Mouse (Mus musculus) left cerebral cortex, postnatal 4 days (tissue): ENCODE data around the gene Olfr117. TPM values are rescaled to one million over a fixed set of nuclear protein-coding genes. Genes with fewer than 3 reads are reported as not detected.
"Not testable (repeated sequence)": the region's sequence is repeated elsewhere in the genome, so short reads cannot be mapped to it uniquely, and the experiment has no call there.

ENCODE experiments used
- DNase-seq: peaks from one replicate; pipeline ENCODE4 v3.0.0-alpha.2; 2022
- intact Hi-C: fragments of 180-260 bp; cut with DNase I; formaldehyde crosslinking; loops from one replicate; pipeline ENCODE4 v1.15.1; 2025
- total RNA-seq, 2 experiments: library from RNA; stranded (reverse); gene quantifications; 2 replicates each; pipeline ENCODE4 v1.2.3; 2021

The Olfr117 gene
- not detected for total RNA-seq

DNA sequence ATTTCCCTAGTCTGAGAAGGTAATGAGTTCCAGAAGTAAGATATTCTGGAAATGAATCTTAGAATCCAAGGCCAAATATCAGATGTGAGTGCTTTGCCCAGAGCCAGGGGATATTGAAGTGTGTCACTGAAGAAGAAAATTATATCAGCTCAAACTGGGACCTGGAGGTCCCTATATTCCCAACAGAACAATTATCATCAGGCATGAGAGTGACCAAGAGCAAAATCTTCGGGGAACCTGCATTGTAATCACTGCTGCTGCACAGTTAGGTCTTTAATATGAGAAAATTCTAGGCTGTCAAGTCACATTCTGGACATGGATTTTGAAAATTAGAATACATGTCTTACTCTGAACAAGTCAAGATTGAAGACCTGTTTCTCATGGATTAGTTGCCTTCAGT, at the start of gene Olfr117:
Gene Olfr117 (minus strand): TSS at position 101 of the 400 bp plus-strand sequence.
- intact Hi-C loops: no loop called here
- no peak for DNase-seq

DNA sequence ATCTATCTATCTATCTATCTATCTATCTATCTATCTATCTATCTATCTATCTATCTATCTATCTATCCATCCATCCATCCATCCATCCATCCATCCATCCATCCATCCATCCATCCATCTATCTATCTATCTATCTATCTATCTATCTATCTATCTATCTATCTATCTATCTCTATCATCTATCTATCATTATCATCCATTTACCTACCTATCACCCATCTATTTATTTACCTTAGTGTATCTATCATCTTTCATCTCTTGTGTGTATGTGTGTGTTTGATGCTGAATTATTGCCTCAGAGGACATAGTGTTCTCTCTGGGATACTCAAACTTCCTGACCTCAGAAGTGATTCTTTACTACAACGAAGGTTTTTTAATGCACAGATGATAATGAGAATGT, 32.7 kb upstream of the Olfr117 start, which contains the start of gene Olfr119:
Gene Olfr119 (plus strand): TSS at position 301 of the 400 bp plus-strand sequence.
- intact Hi-C loops, DNase-seq: not testable (repeated sequence)

DNA sequence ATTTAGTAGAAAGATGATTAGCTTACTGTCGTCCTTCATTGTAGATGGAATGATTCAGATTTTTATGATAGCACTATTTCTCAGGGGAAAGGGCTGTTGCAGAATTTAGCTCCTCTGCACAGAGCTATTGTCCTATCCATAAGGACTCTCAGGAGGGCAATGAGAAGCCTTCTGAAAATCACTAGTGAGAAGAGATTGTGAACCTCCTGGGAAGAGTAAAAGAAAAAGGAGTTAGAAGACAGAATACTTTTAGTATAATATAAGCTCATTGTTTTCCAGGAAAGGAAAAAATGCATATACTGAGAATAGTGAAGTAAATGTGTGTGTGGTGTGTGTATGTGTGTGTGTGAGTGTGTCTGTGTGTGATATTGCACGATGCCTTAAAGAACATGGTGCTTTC, 3.1 kb upstream of the Olfr117 start, which contains the start of gene Olfr118:
Gene Olfr118 (plus strand): TSS at position 301 of the 400 bp plus-strand sequence.
- DNase-seq: no peak
- intact Hi-C loops: no loop called here

DNA sequence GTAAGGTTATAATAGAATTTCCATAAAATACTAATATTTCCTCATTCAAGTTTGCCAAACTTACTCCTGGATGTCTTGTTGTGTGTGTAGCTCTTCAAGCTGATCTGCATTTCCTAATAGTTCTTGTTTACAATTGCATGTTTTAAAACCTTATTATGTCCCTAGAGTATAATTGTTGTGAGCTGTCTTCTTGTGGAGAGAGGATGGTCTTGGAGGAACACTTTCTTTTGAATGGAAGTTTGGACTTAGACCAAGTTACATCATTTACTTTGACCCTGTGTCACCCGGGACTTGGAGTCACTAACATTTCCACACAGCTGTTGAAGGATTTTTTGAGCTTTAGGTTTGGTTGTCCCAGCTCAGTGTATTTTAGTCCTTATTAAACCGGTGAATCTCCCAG, 36.6 kb downstream of the Olfr117 start, which contains the start of the genes Olfr115 and Olfr116:
Gene Olfr115 (minus strand): TSS at position 101 of the 400 bp plus-strand sequence.
Gene Olfr116 (minus strand): TSS at position 191 of the 400 bp plus-strand sequence.
- DNase-seq: no peak
- intact Hi-C loops: no loop called here

Other genes with a start within 250 kb of the Olfr117 start
- not detected for gene Olfr108, start 218.3 kb downstream of the Olfr117 start, total RNA-seq
- not detected for gene Olfr109, start 204.9 kb downstream of the Olfr117 start, total RNA-seq
- not detected for gene H2-M2, start 180.2 kb downstream of the Olfr117 start, total RNA-seq
- gene Olfr110, start 171.3 kb downstream of the Olfr117 start, total RNA-seq: not detected
- gene Olfr111, start 155.8 kb downstream of the Olfr117 start, total RNA-seq: under 1 TPM in 1 of 2 experiments, not detected in 1; 0.18 TPM
- gene Olfr112, start 94.3 kb downstream of the Olfr117 start, total RNA-seq: not detected
- not detected for gene Olfr113, start 86.1 kb downstream of the Olfr117 start, total RNA-seq
- gene Olfr114, start 71.0 kb downstream of the Olfr117 start, total RNA-seq: not detected
- gene Olfr115, start 36.7 kb downstream of the Olfr117 start, total RNA-seq: not detected
- not detected for gene Olfr116, start 36.6 kb downstream of the Olfr117 start, total RNA-seq
- not detected for gene Olfr118, start 3.2 kb upstream of the Olfr117 start, total RNA-seq
- gene Olfr119, start 32.8 kb upstream of the Olfr117 start, total RNA-seq: not detected
- not detected for gene Olfr120, start 58.0 kb upstream of the Olfr117 start, total RNA-seq
- not detected for gene Olfr121, start 85.1 kb upstream of the Olfr117 start, total RNA-seq
- not detected for gene Olfr122, start 104.8 kb upstream of the Olfr117 start, total RNA-seq
- not detected for gene Olfr123, start 129.7 kb upstream of the Olfr117 start, total RNA-seq
- gene Olfr124, start 136.1 kb upstream of the Olfr117 start, total RNA-seq: not detected
- not detected for gene Olfr125, start 169.2 kb upstream of the Olfr117 start, total RNA-seq
- gene Olfr126, start 183.7 kb upstream of the Olfr117 start, total RNA-seq: not detected
- not detected for gene Olfr127, start 236.7 kb upstream of the Olfr117 start, total RNA-seq